Mouse (Mus musculus) forebrain, embryonic 11.5 days (tissue): ENCODE measurements at regions not wholly inside any gene's neighbourhood (a gene's known extent, or its start where the extent isn't known, plus 50 kb on each side); places are given as distances from the start of the nearest gene placed in this dataset.

ENCODE experiments used
- ATAC-seq: fragments of 200-750 bp; cut with Nextera tagmentation; replicated peaks from 2 replicates; pipeline ENCODE4 v1.8.0; 2017; ENCODE audit warnings: moderate TSS enrichment; ENCODE audit not compliant: low FRiP score
- DNase-seq: peaks from one replicate; pipeline ENCODE4 v3.0.0-alpha.2; 2017; ENCODE audit warnings: low spot score
- H3K27ac ChIP-seq: fragments of 300-500 bp; sonication (generic); 2 replicates; pipeline ENCODE4 v1.5.1; 2014; ENCODE audit warnings: low read depth, low read length
- H3K27me3 ChIP-seq: fragments of 300-500 bp; sonication (generic); 2 replicates; pipeline ENCODE4 v1.6.1; 2014; ENCODE audit warnings: mild to moderate bottlenecking, low read length, mixed read lengths; ENCODE audit not compliant: control insufficient read depth, insufficient read depth
- H3K36me3 ChIP-seq: fragments of 300-500 bp; sonication (generic); 2 replicates; pipeline ENCODE4 v1.6.1; 2014; ENCODE audit warnings: mild to moderate bottlenecking, low read length, moderate library complexity, mixed read lengths; ENCODE audit not compliant: control insufficient read depth, insufficient read depth
- H3K4me1 ChIP-seq: fragments of 300-500 bp; sonication (generic); replicated peaks from 2 replicates; pipeline ENCODE4 v1.6.1; 2014; ENCODE audit warnings: low read length, mixed read lengths; ENCODE audit not compliant: control insufficient read depth, insufficient read depth
- H3K4me2 ChIP-seq: fragments of 300-500 bp; sonication (generic); 2 replicates; pipeline ENCODE4 v1.6.1; 2014; ENCODE audit warnings: low read depth, mild to moderate bottlenecking, low read length, moderate library complexity, mixed read lengths; ENCODE audit not compliant: severe bottlenecking
- H3K4me3 ChIP-seq: fragments of 300-500 bp; sonication (generic); 2 replicates; pipeline ENCODE4 v1.5.1; 2014; ENCODE audit warnings: low read depth, low read length
- H3K9ac ChIP-seq: fragments of 300-500 bp; sonication (generic); 2 replicates; pipeline ENCODE4 v1.6.1; 2014; ENCODE audit warnings: low read length
- H3K9me3 ChIP-seq: fragments of 300-500 bp; sonication (generic); 2 replicates; pipeline ENCODE4 v1.6.1; 2016; ENCODE audit warnings: low read length, mixed read lengths; ENCODE audit not compliant: control insufficient read depth
- WGBS: fragments of 180-500 bp; shearing (Covaris S2); extraction: QIAGEN DNeasy Blood & Tissue Kit; methylation state at CpG from one replicate; pipeline ENCODE4 v1.1.7; 2014; 5-methylcytosine and 5-hydroxymethylcytosine counted together

GRCm38 (mm10) chr12:39648952-39649351, 388.9 kb downstream of the Arl4a start:
- Histone ChIP-seq H3K27ac (no peak overlapping the region), H3K4me2 (no peak overlapping the region), H3K4me1 (no peaks in the 10 kb centered on the region), H3K9me3 (no peaks in the 10 kb centered on the region), H3K9ac (no peak overlapping the region), H3K36me3 (no peaks in the 10 kb centered on the region), H3K4me3 (no peak overlapping the region), H3K27me3 (no peaks in the 10 kb centered on the region)
- ATAC-seq: no peak
- no peak for DNase-seq

DNA sequence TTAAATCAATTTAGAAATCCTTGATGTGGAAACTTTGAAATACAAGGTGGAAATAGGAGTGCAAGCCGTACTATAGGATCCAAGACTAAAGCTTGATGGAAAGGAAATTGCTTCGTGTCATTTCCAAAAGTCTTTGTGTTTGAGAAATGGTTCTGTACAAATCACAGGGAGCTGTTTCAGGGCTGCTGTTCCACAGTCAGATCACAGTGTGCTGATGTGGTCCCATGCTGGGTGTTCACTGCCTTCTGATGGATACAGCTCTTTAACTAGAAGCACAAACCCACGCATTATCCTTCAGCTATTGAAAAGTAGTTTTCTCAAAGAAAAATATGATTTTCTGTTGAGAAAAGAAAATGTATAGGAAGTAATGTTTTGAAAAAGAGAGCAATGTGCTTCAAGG, 391.3 kb downstream of the Arl4a start:
- H3K36me3 ChIP-seq: no peaks in the 10 kb centered on the region
- DNase-seq: no peak
- no peak overlapping the region for H3K27ac ChIP-seq
- no peaks in the 10 kb centered on the region for H3K27me3 ChIP-seq
- no peaks in the 10 kb centered on the region for H3K9me3 ChIP-seq
- ATAC-seq: no peak
- WGBS: 63% methylated on average over 3 of the region's 3 CpGs
- no peak overlapping the region for H3K4me2 ChIP-seq
- H3K4me3 ChIP-seq: no peak overlapping the region
- no peaks in the 10 kb centered on the region for H3K4me1 ChIP-seq
- H3K9ac ChIP-seq: no peak overlapping the region

GRCm38 (mm10) chr12:39645581-39645980, 392.2 kb downstream of the Arl4a start:
- ATAC-seq: no peak

DNA sequence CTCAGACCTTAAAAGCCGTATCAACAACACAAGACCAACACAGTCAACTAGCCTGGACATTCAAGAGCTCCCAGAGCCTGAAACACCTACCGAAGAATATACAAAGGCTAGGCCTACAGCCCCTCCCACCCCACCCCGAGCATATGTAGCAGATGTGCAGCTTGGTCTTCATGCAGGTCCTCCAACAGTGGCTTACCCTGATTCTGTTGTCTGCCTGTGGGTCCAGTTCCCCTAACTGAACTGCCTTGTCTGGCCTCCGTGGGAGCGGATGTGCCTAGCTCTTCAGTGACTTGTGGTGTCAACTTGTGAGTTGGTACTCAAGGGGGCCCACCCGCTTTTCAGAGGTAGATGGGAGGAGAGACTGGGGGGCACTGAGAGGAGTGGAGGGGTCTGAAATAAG, 398.6 kb downstream of the Arl4a start:
- H3K4me1 ChIP-seq: no peaks in the 10 kb centered on the region
- no peak overlapping the region for H3K27ac ChIP-seq
- no peak overlapping the region for H3K9ac ChIP-seq
- no peak overlapping the region for H3K4me3 ChIP-seq
- ATAC-seq: no peak
- H3K27me3 ChIP-seq: no peaks in the 10 kb centered on the region
- H3K4me2 ChIP-seq: no peak overlapping the region
- WGBS: 79% methylated on average over 6 of the region's 6 CpGs
- H3K9me3 ChIP-seq: no peaks in the 10 kb centered on the region
- H3K36me3 ChIP-seq: no peaks in the 10 kb centered on the region
- DNase-seq: no peak

More at GRCm38 (mm10) chr12:39645581-39645980, 392.2 kb downstream of the Arl4a start:
- DNase-seq: no peak
- Histone ChIP-seq H3K36me3 (no peaks in the 10 kb centered on the region), H3K27ac (no peak overlapping the region), H3K27me3 (no peaks in the 10 kb centered on the region), H3K9ac (no peak overlapping the region), H3K4me3 (no peak overlapping the region), H3K4me2 (no peak overlapping the region), H3K9me3 (no peaks in the 10 kb centered on the region), H3K4me1 (no peaks in the 10 kb centered on the region)
- 56% methylated on average over 4 of the region's 4 CpGs for WGBS

- H3K4me1 ChIP-seq: no peaks in the 10 kb centered on the region
- H3K27ac ChIP-seq: no peak overlapping the region
- 84% methylated on average over 4 of the region's 4 CpGs for WGBS
- no peak overlapping the region for H3K4me2 ChIP-seq
- H3K9me3 ChIP-seq: no peaks in the 10 kb centered on the region
- H3K36me3 ChIP-seq: no peaks in the 10 kb centered on the region
- DNase-seq (no peak), ATAC-seq (no peak)
- H3K9ac ChIP-seq: no peak overlapping the region
- H3K4me3 ChIP-seq: no peak overlapping the region
- no peaks in the 10 kb centered on the region for H3K27me3 ChIP-seq
Observed at GRCm38 (mm10) chr12:39634337-39634736, 403.5 kb downstream of the Arl4a start.

GRCm38 (mm10) chr12:39621266-39621665, 416.6 kb downstream of the Arl4a start:
- DNase-seq (no peak), ATAC-seq (no peak)
- H3K36me3 ChIP-seq: no peaks in the 10 kb centered on the region
- H3K9ac ChIP-seq: no peak overlapping the region
- WGBS: 92% methylated on average over 1 of the region's 1 CpGs
- no peak overlapping the region for H3K4me3 ChIP-seq
- no peak overlapping the region for H3K4me2 ChIP-seq
- H3K27me3 ChIP-seq: no peaks in the 10 kb centered on the region
- H3K27ac ChIP-seq: no peak overlapping the region
- no peaks in the 10 kb centered on the region for H3K9me3 ChIP-seq
- no peaks in the 10 kb centered on the region for H3K4me1 ChIP-seq

- Histone ChIP-seq H3K9me3 (no peaks in the 10 kb centered on the region), H3K4me2 (no peak overlapping the region), H3K27ac (no peak overlapping the region), H3K9ac (no peak overlapping the region), H3K27me3 (no peaks in the 10 kb centered on the region), H3K4me3 (no peak overlapping the region), H3K36me3 (no peaks in the 10 kb centered on the region), H3K4me1 (no peaks in the 10 kb centered on the region)
- 79% methylated on average over 3 of the region's 3 CpGs for WGBS
- DNase-seq (no peak), ATAC-seq (no peak)
Observed at GRCm38 (mm10) chr12:39605289-39605688, 432.5 kb downstream of the Arl4a start.

GRCm38 (mm10) chr12:39604723-39605122, 433.1 kb downstream of the Arl4a start:
- Histone ChIP-seq H3K4me3 (no peak overlapping the region), H3K4me2 (no peak overlapping the region), H3K36me3 (no peaks in the 10 kb centered on the region), H3K27ac (no peak overlapping the region), H3K4me1 (no peaks in the 10 kb centered on the region), H3K9ac (no peak overlapping the region), H3K27me3 (no peaks in the 10 kb centered on the region), H3K9me3 (no peaks in the 10 kb centered on the region)
- 87% methylated on average over 4 of the region's 4 CpGs for WGBS
- DNase-seq (no peak), ATAC-seq (no peak)

DNA sequence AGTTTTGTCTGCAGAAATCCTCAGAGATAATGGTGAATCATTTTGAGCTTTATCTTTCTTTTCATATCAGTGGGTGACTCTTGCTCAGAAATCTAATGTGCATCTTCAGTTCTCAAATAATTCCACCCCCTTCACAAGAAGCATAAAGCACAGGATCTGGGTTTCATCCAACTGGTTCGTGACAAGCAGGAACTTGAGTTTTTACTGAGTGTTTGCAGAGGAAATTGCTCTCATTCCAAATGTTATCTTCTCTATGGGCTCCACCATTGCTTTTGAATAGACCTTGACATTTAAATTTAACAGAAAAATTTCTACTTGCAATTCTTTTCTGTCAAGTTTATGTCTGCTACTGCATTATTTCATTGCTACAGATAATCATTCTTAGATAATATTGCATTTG, 443.1 kb downstream of the Arl4a start:
- ATAC-seq (no peak), DNase-seq (no peak)
- H3K9me3 ChIP-seq: no peaks in the 10 kb centered on the region
- H3K36me3 ChIP-seq: no peaks in the 10 kb centered on the region
- no peak overlapping the region for H3K27ac ChIP-seq
- no peak overlapping the region for H3K4me2 ChIP-seq
- H3K4me3 ChIP-seq: no peak overlapping the region
- no peak overlapping the region for H3K9ac ChIP-seq
- WGBS: 58% methylated on average over 1 of the region's 1 CpGs
- H3K27me3 ChIP-seq: no peaks in the 10 kb centered on the region
- no peaks in the 10 kb centered on the region for H3K4me1 ChIP-seq
